Mouse (Mus musculus) thymus, postnatal 10 days (tissue): ENCODE measurements around the gene Tmem139.

ENCODE experiments used
- DNase-seq, 2 experiments: peaks; one replicate each; pipeline ENCODE4 v3.0.0; 2021; ENCODE audit warnings: low spot score in 2 of 2

Gene Tmem139

GRCm38 (mm10) chr6:42261524-42262170, at the start of gene Tmem139:
Gene Tmem139 (plus strand): TSS chr6:42261970.
- DNase-seq, result no peak

- no peak for DNase-seq
These were observed 46.7 kb upstream of the Tmem139 start, which contains the start of gene Tas2r144 for GRCm38 (mm10) chr6:42215028-42215427. Gene Tas2r144 (plus strand): TSS chr6:42215328.

GRCm38 (mm10) chr6:42222286-42222685, 39.5 kb upstream of the Tmem139 start:
- DNase-seq, result no peak

- DNase-seq, result no peak
These were observed 36.7 kb upstream of the Tmem139 start for GRCm38 (mm10) chr6:42225046-42225445.

GRCm38 (mm10) chr6:42227240-42228101, 34.3 kb upstream of the Tmem139 start:
- peak; percentile 14 to 74 for DNase-seq

- DNase-seq, result no peak
These were observed 32.2 kb upstream of the Tmem139 start for GRCm38 (mm10) chr6:42229610-42230009.

- no peak for DNase-seq
These were observed 30.6 kb upstream of the Tmem139 start for GRCm38 (mm10) chr6:42231191-42231590.

- no peak for DNase-seq
These were observed 24.4 kb upstream of the Tmem139 start for GRCm38 (mm10) chr6:42237276-42237805.

- no peak for DNase-seq
These were observed 20.3 kb upstream of the Tmem139 start for GRCm38 (mm10) chr6:42241311-42242045.

GRCm38 (mm10) chr6:42245711-42246353, 15.9 kb upstream of the Tmem139 start, which contains the start of gene Gstk1:
Gene Gstk1 (plus strand): TSS chr6:42245935.
- DNase-seq, result peak; percentile 71 to 81

GRCm38 (mm10) chr6:42247173-42247572, 14.6 kb upstream of the Tmem139 start:
- peak in 1 of 2 experiments; percentile 14 for DNase-seq

GRCm38 (mm10) chr6:42247981-42248380, 13.8 kb upstream of the Tmem139 start:
- DNase-seq, result no peak

GRCm38 (mm10) chr6:42251791-42252190, 10.0 kb upstream of the Tmem139 start:
- DNase-seq, result no peak

GRCm38 (mm10) chr6:42253103-42253502, 8.7 kb upstream of the Tmem139 start:
- DNase-seq, result no peak

- peak; percentile 58 to 77 for DNase-seq
These were observed 4.4 kb upstream of the Tmem139 start for GRCm38 (mm10) chr6:42257303-42257863.

GRCm38 (mm10) chr6:42260430-42260829, 1.3 kb upstream of the Tmem139 start:
- DNase-seq, result no peak

GRCm38 (mm10) chr6:42264626-42265312, 3.0 kb downstream of the Tmem139 start, which contains the start of gene Casp2:
Gene Casp2 (plus strand): TSS chr6:42264985.
- DNase-seq, result peak; percentile 96 to 98

GRCm38 (mm10) chr6:42265391-42266330, 3.9 kb downstream of the Tmem139 start:
- DNase-seq, result peak in 1 of 2 experiments; percentile 10

GRCm38 (mm10) chr6:42270817-42271216, 9.0 kb downstream of the Tmem139 start:
- DNase-seq, result no peak
